Mouse (Mus musculus) liver, adult 2 months (tissue): ENCODE data around the gene Wdr61. TPM values are rescaled to one million over a fixed set of nuclear protein-coding genes. Genes with fewer than 3 reads are reported as not detected.

ENCODE experiments used
- DNase-seq: peaks from one replicate; pipeline ENCODE4 v3.0.0-alpha.2; 2011; ENCODE audit warnings: low read depth, low spot score; ENCODE audit errors: extremely low read depth
- H3K27ac ChIP-seq: fragments of 200-500 bp; replicated peaks from 2 replicates; pipeline ENCODE4 v1.5.1; 2012; ENCODE audit warnings: low read depth, mild to moderate bottlenecking, control low read depth, inconsistent platforms, low read length; ENCODE audit not compliant: insufficient read depth
- H3K27me3 ChIP-seq: fragments of 200-500 bp; 2 replicates; pipeline ENCODE4 v1.6.1; 2012; ENCODE audit warnings: mild to moderate bottlenecking, moderate library complexity, low read length, inconsistent platforms; ENCODE audit not compliant: control insufficient read depth, insufficient read depth
- H3K36me3 ChIP-seq: fragments of 200-500 bp; 2 replicates; pipeline ENCODE4 v1.6.1; 2012; ENCODE audit warnings: low read length, inconsistent platforms; ENCODE audit not compliant: control insufficient read depth, insufficient read depth
- H3K4me1 ChIP-seq: fragments of 200-500 bp; 2 replicates; pipeline ENCODE4 v1.6.1; 2011; ENCODE audit warnings: low read length; ENCODE audit not compliant: control insufficient read depth, insufficient read depth
- H3K4me3 ChIP-seq: fragments of 200-500 bp; 2 replicates; pipeline ENCODE4 v1.5.1; 2011; ENCODE audit warnings: low read depth, mild to moderate bottlenecking, control low read depth, low read length, moderate library complexity; ENCODE audit not compliant: insufficient read depth
- H3K79me2 ChIP-seq: fragments of 200-500 bp; 2 replicates; pipeline ENCODE4 v1.6.1; 2012; ENCODE audit warnings: inconsistent platforms, mild to moderate bottlenecking, low read length, moderate library complexity; ENCODE audit not compliant: control insufficient read depth, insufficient read depth
- H3K9ac ChIP-seq: fragments of 200-500 bp; 2 replicates; pipeline ENCODE4 v1.6.1; 2012; ENCODE audit warnings: low read depth, mild to moderate bottlenecking, control low read depth, inconsistent platforms, low read length
- CTCF ChIP-seq: fragments of 200-500 bp; IDR thresholded peaks from 2 replicates; pipeline ENCODE4 v1.5.1; 2011; ENCODE audit warnings: low read depth, low read length, control low read depth
- POLR2A ChIP-seq: fragments of 200-500 bp; IDR thresholded peaks from 2 replicates; pipeline ENCODE4 v1.6.1; 2011; ENCODE audit warnings: low read length, control low read depth; ENCODE audit not compliant: insufficient read depth; ENCODE audit errors: extremely low read depth
- WGBS: fragments of 180-500 bp; shearing (Covaris S2); methylation state at CpG from one replicate; pipeline ENCODE4 v1.1.7; 2018; 5-methylcytosine and 5-hydroxymethylcytosine counted together
- polyA plus RNA-seq: library from polyadenylated mRNA; depleted of rRNA; stranded (reverse); fragments of >200 nt; gene quantifications from 2 replicates; pipeline ENCODE4 v1.2.3, GENCODE M21; 2012; rRNA removed
- total RNA-seq: library from RNA; depleted of rRNA; stranded (reverse); fragments of >200 nt; gene quantifications from 2 replicates; pipeline ENCODE4 v1.2.3, GENCODE M21; 2014; rRNA removed

The Wdr61 gene
- total and polyA plus RNA-seq, 2 experiments = 38.4 to 83.5 TPM

- Histone ChIP-seq H3K27ac (no peak overlapping the region), H3K9ac (no peak overlapping the region), H3K36me3 (no peaks in the 10 kb centered on the region), H3K4me3 (no peak overlapping the region), H3K27me3 (no peaks in the 10 kb centered on the region), H3K4me1 (no peaks in the 10 kb centered on the region), H3K79me2 (no peaks in the 10 kb centered on the region)
- TF ChIP-seq CTCF (no peak), POLR2A (no peak)
- 96% methylated on average over 3 of the region's 3 CpGs for WGBS
- no peak for DNase-seq
These were observed 68.2 kb downstream of the Wdr61 start for GRCm38 (mm10) chr9:54666116-54666515.

Other genes with a start within 250 kb of the Wdr61 start
- 12.3 and 20.7 TPM in 2 replicates for gene Dmxl2, start 232.9 kb downstream of the Wdr61 start, total RNA-seq
- 2.9 and 3.6 TPM in 2 replicates for gene Dmxl2, start 232.9 kb downstream of the Wdr61 start, polyA plus RNA-seq
- not detected in 2 replicates for gene Sh2d7, start 195.5 kb downstream of the Wdr61 start, total RNA-seq
- gene Sh2d7, start 195.5 kb downstream of the Wdr61 start, polyA plus RNA-seq = not detected in 2 replicates
- 3.7 and 4.7 TPM in 2 replicates for gene Cib2, start 174.3 kb downstream of the Wdr61 start, total RNA-seq
- gene Cib2, start 174.3 kb downstream of the Wdr61 start, polyA plus RNA-seq = 4.1 and 5.8 TPM in 2 replicates
- gene Idh3a, start 148.2 kb downstream of the Wdr61 start, total RNA-seq = 25.9 and 26.1 TPM in 2 replicates
- 16.3 and 19.0 TPM in 2 replicates for gene Idh3a, start 148.2 kb downstream of the Wdr61 start, polyA plus RNA-seq
- gene Acsbg1, start 72.6 kb downstream of the Wdr61 start, total RNA-seq = under 0.01 and 0.60 TPM in 2 replicates
- 0.07 and 0.12 TPM in 2 replicates for gene Acsbg1, start 72.6 kb downstream of the Wdr61 start, polyA plus RNA-seq
- 2.7 and 3.5 TPM in 2 replicates for gene Dnaja4, start 35.6 kb downstream of the Wdr61 start, total RNA-seq
- gene Dnaja4, start 35.6 kb downstream of the Wdr61 start, polyA plus RNA-seq = 1.3 and 2.2 TPM in 2 replicates
- not detected in 2 replicates for gene Crabp1, start 30.2 kb upstream of the Wdr61 start, total RNA-seq
- gene Crabp1, start 30.2 kb upstream of the Wdr61 start, polyA plus RNA-seq = not detected in 2 replicates
- 53.8 and 58.7 TPM in 2 replicates for gene Ireb2, start 129.3 kb upstream of the Wdr61 start, total RNA-seq
- gene Ireb2, start 129.3 kb upstream of the Wdr61 start, polyA plus RNA-seq = 7.1 and 7.7 TPM in 2 replicates
- gene Hykk, start 182.8 kb upstream of the Wdr61 start, total RNA-seq = 67.9 and 68.5 TPM in 2 replicates
- 8.7 and 12.1 TPM in 2 replicates for gene Hykk, start 182.8 kb upstream of the Wdr61 start, polyA plus RNA-seq
- 166 and 211 TPM in 2 replicates for gene Psma4, start 216.3 kb upstream of the Wdr61 start, total RNA-seq
- 84.5 and 88.1 TPM in 2 replicates for gene Psma4, start 216.3 kb upstream of the Wdr61 start, polyA plus RNA-seq
- gene AY074887, start 216.5 kb upstream of the Wdr61 start, total RNA-seq = not detected in 2 replicates
- not detected in 2 replicates for gene AY074887, start 216.5 kb upstream of the Wdr61 start, polyA plus RNA-seq
- gene Chrna5, start 246.4 kb upstream of the Wdr61 start, total RNA-seq = not detected in 2 replicates
- gene Chrna5, start 246.4 kb upstream of the Wdr61 start, polyA plus RNA-seq = not detected in 2 replicates